Mouse (Mus musculus) gastrocnemius, postnatal 14 days (tissue): ENCODE data around the gene Cryzl1. TPM values are rescaled to one million over a fixed set of nuclear protein-coding genes. Genes with fewer than 3 reads are reported as not detected.
"Not testable (repeated sequence)": the region's sequence is repeated elsewhere in the genome, so short reads cannot be mapped to it uniquely, and the experiment has no call there.

ENCODE experiments used
- DNase-seq: peaks from one replicate; pipeline ENCODE4 v3.0.0; 2021; ENCODE audit warnings: mixed read lengths
- intact Hi-C: fragments of 180-260 bp; cut with DNase I; formaldehyde crosslinking; loops from one replicate; pipeline ENCODE4 v1.15.1; 2025; ENCODE audit warnings: low total_unique reads
- total RNA-seq, 2 experiments: library from RNA; stranded (reverse); gene quantifications; 2 replicates each; pipeline ENCODE4 v1.2.3; 2021

Gene Cryzl1
- total RNA-seq, 2 experiments from 2014 or later = 13.3 to 13.8 TPM

GRCm38 (mm10) chr16:91652191-91652590 is 76.6 kb downstream of the Cryzl1 start:
- intact Hi-C loops = no loop called here
- DNase-seq = no peak

- intact Hi-C loops = no loop called here
- DNase-seq = no peak
These were observed 79.0 kb downstream of the Cryzl1 start for GRCm38 (mm10) chr16:91649781-91650180.

GRCm38 (mm10) chr16:91649246-91649645 is 79.5 kb downstream of the Cryzl1 start:
- no peak for DNase-seq
- intact Hi-C loops = no loop called here

GRCm38 (mm10) chr16:91648220-91648550 is 80.6 kb downstream of the Cryzl1 start:
- DNase-seq = peak; percentile 86
- intact Hi-C loops = no loop called here

- DNase-seq = peak; percentile 98
- intact Hi-C loops = no loop called here
These were observed 81.1 kb downstream of the Cryzl1 start, which contains the start of gene Son for GRCm38 (mm10) chr16:91647461-91648219. Gene Son, plus strand, starts transcription at chr16:91647506.

GRCm38 (mm10) chr16:91646681-91647419 is 81.9 kb downstream of the Cryzl1 start, which contains the start of gene Gart:
Gene Gart, minus strand, starts transcription at chr16:91646952.
- intact Hi-C loops = no loop called here
- DNase-seq = peak; percentile 97

- DNase-seq = no peak
- intact Hi-C loops = no loop called here
These were observed 82.7 kb downstream of the Cryzl1 start for GRCm38 (mm10) chr16:91645995-91646602.

- intact Hi-C loops, DNase-seq: not testable (repeated sequence)
These were observed 83.4 kb downstream of the Cryzl1 start for GRCm38 (mm10) chr16:91645420-91645819.

GRCm38 (mm10) chr16:91644901-91645300 is 83.9 kb downstream of the Cryzl1 start:
- intact Hi-C loops = no loop called here
- no peak for DNase-seq

GRCm38 (mm10) chr16:91640171-91640570 is 88.6 kb downstream of the Cryzl1 start:
- no peak for DNase-seq
- intact Hi-C loops = no loop called here

GRCm38 (mm10) chr16:91639636-91640035 is 89.1 kb downstream of the Cryzl1 start:
- no peak for DNase-seq
- intact Hi-C loops = no loop called here

Other genes with a start within 250 kb of the Cryzl1 start
- 10 to 100 TPM; 26.1 to 28.7 TPM for gene Ifnar1, start 243.7 kb downstream of the Cryzl1 start, total RNA-seq
- 10 to 100 TPM; 51.4 to 54.4 TPM for gene Ifngr2, start 181.9 kb downstream of the Cryzl1 start, total RNA-seq
- gene Tmem50b, start 131.2 kb downstream of the Cryzl1 start, total RNA-seq = 10 to 100 TPM; 16.0 to 16.9 TPM
- 1 to 10 TPM; 6.6 to 8.5 TPM for gene Dnajc28, start 109.9 kb downstream of the Cryzl1 start, total RNA-seq
- gene Gart, start 82.0 kb downstream of the Cryzl1 start, total RNA-seq = 10 to 100 TPM; 45.2 to 54.1 TPM
- 10 to 100 TPM; 95.5 to 96.9 TPM for gene Son, start 81.5 kb downstream of the Cryzl1 start, total RNA-seq
- gene Donson, start 40.2 kb downstream of the Cryzl1 start, total RNA-seq = 1 to 10 TPM; 1.6 to 1.8 TPM
- 10 to 100 TPM; 45.6 to 52.0 TPM for gene Itsn1, start 306 bp upstream of the Cryzl1 start, total RNA-seq